Mouse (Mus musculus): Measurements from ENCODE around the gene Eng.

GRCm38 (mm10) chr2:32703046-32703445 is 56.7 kb downstream of the Eng start:
- TF ChIP-seq POLR2A (IDR thresholded peaks at IDR 0.05; ENCODE audit: borderline replicate concordance, extremely low read depth, insufficient read depth, insufficient read length, poor library complexity, severe bottlenecking) (no peak), CTCF (IDR thresholded peaks at IDR 0.05; ENCODE audit: borderline replicate concordance, extremely low read depth, insufficient read depth, insufficient read length) (no peak)

Data from brain, embryonic 14.5 days (tissue).